24 mouse cellular contexts compared by ENCODE assay signal in genomic region chr1:30789001-30789400, GRCm38 (mm10).
DNase-seq lines count a peak whose midpoint lies in the region; ATAC-seq and TF ChIP-seq lines count a peak whose summit lies in the region.
"Had no signal": no experiment of that assay in that cellular context is flagged by ENCODE, and none has a peak within 500 bp of the region (broad histone marks: within the 10 kb centered on the region; RNA-seq: fewer than 3 reads in every experiment).

No protein-coding gene starts in this region.

- 55% methylated on average over 2 of the region's 2 CpGs for WGBS in forebrain, embryonic 14.5 days
- WGBS in forebrain, embryonic 16.5 days = 34% methylated on average over 2 of the region's 2 CpGs
- WGBS in heart, postnatal 0 days = 34% methylated on average over 2 of the region's 2 CpGs
- 59% methylated on average over 2 of the region's 2 CpGs for WGBS in heart, embryonic 12.5 days

- H3K36me3 ChIP-seq in forebrain, embryonic 14.5 days (ENCODE audit: control insufficient read depth, insufficient read depth, low read length) = no peaks in the 10 kb centered on the region
- no peaks in the 10 kb centered on the region for H3K36me3 ChIP-seq in forebrain, embryonic 16.5 days (ENCODE audit: control insufficient read depth, insufficient read depth)
- no peaks in the 10 kb centered on the region for H3K36me3 ChIP-seq in heart, postnatal 0 days (replicated peaks; ENCODE audit: control insufficient read depth, insufficient read depth, low read length)
- no peaks in the 10 kb centered on the region for H3K36me3 ChIP-seq in heart, embryonic 12.5 days
- H3K36me3 ChIP-seq: embryonic facial prominence, embryonic 15.5 days; forebrain, embryonic 12.5 days; heart, embryonic 13.5 days; hindbrain, embryonic 10.5 days had no signal

- no peaks in the 10 kb centered on the region for H3K9me3 ChIP-seq in forebrain, embryonic 14.5 days (replicated peaks; ENCODE audit: control insufficient read depth, low read length)
- H3K9me3 ChIP-seq in forebrain, embryonic 16.5 days (ENCODE audit: control insufficient read depth, low read length) = 0 out of 2 replicates have a peak, but pooled peaks cover 2% of the 10 kb centered on the region
- 0 out of 2 replicates have a peak, but pooled peaks cover 3% of the 10 kb centered on the region for H3K9me3 ChIP-seq in heart, postnatal 0 days (replicated peaks; ENCODE audit: control insufficient read depth, low read length)
- H3K9me3 ChIP-seq in heart, embryonic 12.5 days (replicated peaks) = 0 out of 2 replicates have a peak, but pooled peaks cover 4% of the 10 kb centered on the region
- H3K9me3 ChIP-seq: embryonic facial prominence, embryonic 15.5 days; forebrain, embryonic 12.5 days; hindbrain, embryonic 10.5 days had no signal

- ATAC-seq in forebrain, embryonic 14.5 days = no peak
- ATAC-seq in forebrain, embryonic 16.5 days = no peak
- 0 out of 2 replicates have a peak, but pooled peaks have one; percentile 39 for ATAC-seq in heart, postnatal 0 days (ENCODE audit: insufficient read depth, low read depth)
- no peak for ATAC-seq in heart, embryonic 12.5 days (ENCODE audit: insufficient number of reproducible peaks, low FRiP score)
- ATAC-seq: inflammation-experienced regulatory T-cells, adult 6 months; intestine, postnatal 0 days had no signal

- no peaks in the 10 kb centered on the region for H3K27me3 ChIP-seq in forebrain, embryonic 14.5 days (replicated peaks; ENCODE audit: control insufficient read depth, insufficient read depth, low read length)
- H3K27me3 ChIP-seq in forebrain, embryonic 16.5 days (replicated peaks; ENCODE audit: control insufficient read depth, insufficient read depth, low read length) = no peaks in the 10 kb centered on the region
- no peaks in the 10 kb centered on the region for H3K27me3 ChIP-seq in heart, postnatal 0 days (ENCODE audit: control insufficient read depth, insufficient read depth, low read length)
- H3K27me3 ChIP-seq in heart, embryonic 12.5 days (replicated peaks) = no peaks in the 10 kb centered on the region
- H3K27me3 ChIP-seq: embryonic facial prominence, embryonic 15.5 days; forebrain, embryonic 12.5 days; heart, embryonic 13.5 days had no signal

- H3K4me1 ChIP-seq in forebrain, embryonic 14.5 days (ENCODE audit: control insufficient read depth, insufficient read depth, low read length) = no peaks in the 10 kb centered on the region
- H3K4me1 ChIP-seq in forebrain, embryonic 16.5 days (replicated peaks; ENCODE audit: control insufficient read depth, insufficient read depth, low read length) = no peaks in the 10 kb centered on the region
- H3K4me1 ChIP-seq in heart, postnatal 0 days (ENCODE audit: control insufficient read depth, insufficient read depth) = no peaks in the 10 kb centered on the region; the same call in 1 of the 2 replicates
- peaks cover 5% of the 10 kb centered on the region for H3K4me1 ChIP-seq in heart, embryonic 12.5 days (replicated peaks)
- H3K4me1 ChIP-seq: embryonic facial prominence, embryonic 15.5 days; forebrain, embryonic 12.5 days; hindbrain, embryonic 10.5 days had no signal

- H3K9ac ChIP-seq in forebrain, embryonic 14.5 days (ENCODE audit: low read length) = no peak overlapping the region
- H3K9ac ChIP-seq in forebrain, embryonic 16.5 days (replicated peaks; ENCODE audit: low read depth, low read length) = no peak overlapping the region
- no peak overlapping the region for H3K9ac ChIP-seq in heart, postnatal 0 days (replicated peaks; ENCODE audit: low read depth, low read length)
- no peak overlapping the region for H3K9ac ChIP-seq in heart, embryonic 12.5 days
- H3K9ac ChIP-seq: embryonic facial prominence, embryonic 15.5 days; forebrain, embryonic 12.5 days; heart, embryonic 13.5 days; hindbrain, embryonic 14.5 days had no signal

- no peak overlapping the region for H3K4me2 ChIP-seq in forebrain, embryonic 14.5 days (ENCODE audit: low read length)
- H3K4me2 ChIP-seq in forebrain, embryonic 16.5 days (ENCODE audit: low read length) = no peak overlapping the region
- H3K4me2 ChIP-seq in heart, postnatal 0 days (ENCODE audit: low read depth, low read length) = no peak overlapping the region
- H3K4me2 ChIP-seq in heart, embryonic 12.5 days = no peak overlapping the region
- H3K4me2 ChIP-seq: embryonic facial prominence, embryonic 15.5 days; forebrain, embryonic 12.5 days; heart, embryonic 13.5 days; hindbrain, embryonic 14.5 days had no signal

- no peak overlapping the region for H3K27ac ChIP-seq in forebrain, embryonic 14.5 days (ENCODE audit: low read depth, low read length)
- H3K27ac ChIP-seq in forebrain, embryonic 16.5 days (ENCODE audit: low read length) = no peak overlapping the region
- H3K27ac ChIP-seq in heart, postnatal 0 days (ENCODE audit: low read depth) = no peak overlapping the region
- H3K27ac ChIP-seq in heart, embryonic 12.5 days (ENCODE audit: poor library complexity, severe bottlenecking) = no peak overlapping the region
- H3K27ac ChIP-seq: embryonic facial prominence, embryonic 15.5 days; forebrain, embryonic 12.5 days; heart, adult 2 months; heart, embryonic 13.5 days; hindbrain, embryonic 10.5 days; hindbrain, embryonic 14.5 days had no signal

- no peak for TF ChIP-seq EP300 in heart, postnatal 0 days (IDR thresholded peaks at IDR 0.05; ENCODE audit: low read depth)

- TF ChIP-seq CTCF in heart, postnatal 0 days (IDR thresholded peaks at IDR 0.05; ENCODE audit: low read depth) = no peak
- no peak for TF ChIP-seq CTCF in brain, embryonic 14.5 days (IDR thresholded peaks at IDR 0.05; ENCODE audit: borderline replicate concordance, extremely low read depth, insufficient read depth, insufficient read length)

- DNase-seq in forebrain, embryonic 14.5 days (ENCODE audit: low spot score) = peak; percentile 56
- DNase-seq in heart, postnatal 0 days (ENCODE audit: low spot score) = peak; percentile 41
- peak; percentile 55 for DNase-seq in 3T3-L1 (ENCODE audit: low read depth, low spot score)
- DNase-seq in brain, embryonic 14.5 days (ENCODE audit: low read depth) = peak; percentile 62
- no peak for DNase-seq in spleen, adult 18-20 months
- DNase-seq: adrenal gland, adult 8-10 months; adrenal gland, postnatal 36 days; cerebellum, adult 11 months; cerebellum, adult 9-11 months; embryo, embryonic 11 days; gastrocnemius, postnatal 10 days; heart, adult 2 months; heart, postnatal 14 days; kidney, adult 8-10 months had no signal

- H3K4me3 ChIP-seq in forebrain, embryonic 14.5 days (ENCODE audit: low read depth, low read length) = no peak overlapping the region
- H3K4me3 ChIP-seq in forebrain, embryonic 16.5 days (replicated peaks; ENCODE audit: low read length) = no peak overlapping the region
- no peak overlapping the region for H3K4me3 ChIP-seq in heart, postnatal 0 days (ENCODE audit: low read depth, low read length)
- H3K4me3 ChIP-seq in heart, embryonic 12.5 days = no peak overlapping the region
- H3K4me3 ChIP-seq: embryonic facial prominence, embryonic 15.5 days; erythroblast, embryonic 14.5 days; forebrain, embryonic 12.5 days; heart, adult 2 months; heart, embryonic 13.5 days; hindbrain, embryonic 10.5 days had no signal

- TF ChIP-seq POLR2A in brain, embryonic 14.5 days (IDR thresholded peaks at IDR 0.05; ENCODE audit: borderline replicate concordance, extremely low read depth, insufficient read depth, insufficient read length, poor library complexity, severe bottlenecking) = no peak

Comparison
In these comparisons a context has a peak if more than half of its experiments do, and no peak if none do; other contexts are left out.
1. DNase-seq: peak in forebrain, embryonic 14.5 days (single experiment), heart, postnatal 0 days (single experiment), 3T3-L1 (single experiment) and brain, embryonic 14.5 days (single experiment); none in spleen, adult 18-20 months (0 of 2).